Comparison of ENCODE assay signal across 8 mouse cellular contexts in the genomic region with DNA sequence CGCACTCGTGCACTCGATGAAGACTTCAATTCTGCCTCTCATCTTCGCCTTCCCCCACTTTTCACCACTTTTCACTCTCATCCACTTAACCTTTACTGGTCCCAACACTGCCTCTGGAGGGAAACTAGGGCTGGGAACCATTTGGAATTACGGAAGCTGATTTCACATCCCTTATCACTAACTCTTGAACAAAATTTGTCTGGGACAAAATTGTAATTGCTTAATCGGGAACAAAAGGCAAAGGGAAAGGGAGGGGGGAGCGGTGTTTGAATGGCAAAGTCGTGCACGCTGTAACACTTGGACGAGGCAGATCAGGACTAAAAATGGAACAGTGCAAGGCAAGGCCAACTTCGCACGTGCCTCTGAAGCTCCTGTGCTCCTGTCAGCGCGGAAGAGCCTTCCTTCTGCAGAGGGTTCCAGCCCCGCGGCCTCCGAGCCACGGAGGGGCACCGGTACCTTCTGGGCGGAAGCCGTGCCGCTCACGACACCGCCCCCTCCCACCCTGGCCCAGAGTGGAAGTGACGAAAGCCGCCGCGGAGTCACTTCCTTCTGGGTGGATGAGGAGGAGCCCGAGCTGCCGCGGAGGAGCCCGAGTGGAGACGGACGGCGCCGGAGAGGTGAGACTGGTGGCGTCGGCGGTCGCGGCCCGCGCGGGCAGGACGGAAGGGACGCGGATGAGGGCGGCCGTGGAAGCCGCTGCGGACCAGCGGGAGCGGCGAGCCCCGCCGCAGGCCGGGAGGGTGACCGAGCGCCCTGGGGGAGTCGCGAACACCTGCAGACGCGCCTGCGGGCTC. TPM values are rescaled to one million over a fixed set of nuclear protein-coding genes. Genes with fewer than 3 reads are reported as not detected.
DNase-seq lines count a peak whose midpoint lies in the region; ATAC-seq and TF ChIP-seq lines count a peak whose summit lies in the region.

A gene (plus strand): TSS at position 365 of the 794 bp plus-strand sequence.

- peak; percentile 95 for DNase-seq in brain, adult 2 months (ENCODE audit: low read depth, low spot score)
- DNase-seq in heart, adult 9 months (ENCODE audit: low spot score in 2 of 2): peak; percentile 90
- DNase-seq in limb, embryonic 14.5 days (ENCODE audit: low spot score): peak; percentile 86
- peak; percentile 65 to 87 for DNase-seq in spleen, postnatal 10 days (ENCODE audit: low spot score in 2 of 2)

- no peaks in the 10 kb centered on the region for H3K9me3 ChIP-seq in kidney, embryonic 14.5 days (ENCODE audit: control insufficient read depth, low read length)
- H3K9me3 ChIP-seq in limb, embryonic 14.5 days (ENCODE audit: control insufficient read depth, low read length): no peaks in the 10 kb centered on the region
- H3K9me3 ChIP-seq in midbrain, embryonic 16.5 days (replicated peaks; ENCODE audit: control insufficient read depth, low read length, poor library complexity, severe bottlenecking): no peaks in the 10 kb centered on the region

- ATAC-seq in kidney, embryonic 14.5 days (ENCODE audit: low FRiP score, low TSS enrichment): peak; percentile 96
- ATAC-seq in limb, embryonic 14.5 days (ENCODE audit: low FRiP score, low read depth): peak; percentile 94
- ATAC-seq in midbrain, embryonic 16.5 days: peak; percentile 100

- 5% methylated on average over 63 of the region's 64 CpGs for WGBS in kidney, embryonic 14.5 days
- WGBS in limb, embryonic 14.5 days: 6% methylated on average over 55 of the region's 64 CpGs
- 5% methylated on average over 62 of the region's 64 CpGs for WGBS in midbrain, embryonic 16.5 days

- peaks cover 14% of the 10 kb centered on the region for H3K79me3 ChIP-seq in C2C12 (ENCODE audit: low read depth)

- peaks cover 19% of the 10 kb centered on the region for H3K79me2 ChIP-seq in C2C12 (ENCODE audit: control insufficient read depth, insufficient read depth)

- TF ChIP-seq POLR2A in embryonic fibroblast, embryonic 13.5 days (IDR thresholded peaks at IDR 0.05; ENCODE audit: low read depth, low read length): peak; percentile 96
- TF ChIP-seq POLR2A in limb, embryonic 14.5 days (IDR thresholded peaks at IDR 0.05; ENCODE audit: borderline replicate concordance, extremely low read depth, insufficient read depth, insufficient read length): peak; percentile 97; the same call in 1 of the 2 replicates

- peak within 1 kb of the TSS; percentile 89 for H3K4me2 ChIP-seq in kidney, embryonic 14.5 days (replicated peaks; ENCODE audit: low read depth, low read length)
- H3K4me2 ChIP-seq in limb, embryonic 14.5 days (replicated peaks; ENCODE audit: low read depth, low read length, severe bottlenecking): peak within 1 kb of the TSS; percentile 65
- H3K4me2 ChIP-seq in midbrain, embryonic 16.5 days (ENCODE audit: low read length): peak within 1 kb of the TSS; percentile 79

- peak within 1 kb of the TSS; percentile 87 for H3K9ac ChIP-seq in kidney, embryonic 14.5 days (ENCODE audit: low read depth, low read length)
- H3K9ac ChIP-seq in limb, embryonic 14.5 days (ENCODE audit: low read depth, low read length, severe bottlenecking): peak within 1 kb of the TSS; percentile 97
- H3K9ac ChIP-seq in midbrain, embryonic 16.5 days (ENCODE audit: low read depth, low read length): peak within 1 kb of the TSS; percentile 92

- no peak for TF ChIP-seq CTCF in C2C12 (IDR thresholded peaks at IDR 0.05; ENCODE audit: control insufficient read depth, insufficient read depth, insufficient read length)
- no peak for TF ChIP-seq CTCF in embryonic fibroblast, embryonic 13.5 days (IDR thresholded peaks at IDR 0.05; ENCODE audit: borderline replicate concordance, insufficient read depth, low read length)

- H3K36me3 ChIP-seq in C2C12 (ENCODE audit: control insufficient read depth, insufficient read depth): peaks cover 16% of the 10 kb centered on the region
- H3K36me3 ChIP-seq in kidney, embryonic 14.5 days (ENCODE audit: control insufficient read depth, insufficient read depth, low read length): peaks cover 29% of the 10 kb centered on the region
- peaks cover 28% of the 10 kb centered on the region for H3K36me3 ChIP-seq in limb, embryonic 14.5 days (ENCODE audit: control insufficient read depth, insufficient read depth, low read length)
- peaks cover 21% of the 10 kb centered on the region for H3K36me3 ChIP-seq in midbrain, embryonic 16.5 days (ENCODE audit: control insufficient read depth, insufficient read depth, low read length)

- H3K4me3 ChIP-seq in C2C12 (ENCODE audit: insufficient read depth, poor library complexity, severe bottlenecking): peak within 1 kb of the TSS; percentile 89
- H3K4me3 ChIP-seq in embryonic fibroblast, embryonic 13.5 days (ENCODE audit: insufficient read depth, low read length): peak within 1 kb of the TSS; percentile 85
- peak within 1 kb of the TSS; percentile 76 for H3K4me3 ChIP-seq in kidney, embryonic 14.5 days (ENCODE audit: low read length)
- H3K4me3 ChIP-seq in limb, embryonic 14.5 days (replicated peaks; ENCODE audit: low read length): peak within 1 kb of the TSS; percentile 80
- peak within 1 kb of the TSS; percentile 82 for H3K4me3 ChIP-seq in midbrain, embryonic 16.5 days (ENCODE audit: low read depth, low read length)

- H3ac ChIP-seq in C2C12 (ENCODE audit: control insufficient read depth, insufficient read length, low read depth): peak within 1 kb of the TSS; percentile 88

- 0 out of 2 replicates have a peak, but pooled peaks cover 2% of the 10 kb centered on the region for H3K4me1 ChIP-seq in embryonic fibroblast, embryonic 13.5 days (ENCODE audit: control insufficient read depth, insufficient read depth, low read length)
- H3K4me1 ChIP-seq in kidney, embryonic 14.5 days (ENCODE audit: control insufficient read depth, insufficient read depth, low read length): peaks cover 7% of the 10 kb centered on the region
- peaks cover 9% of the 10 kb centered on the region; the same call in 1 of the 2 replicates for H3K4me1 ChIP-seq in limb, embryonic 14.5 days (ENCODE audit: control insufficient read depth, insufficient read depth, low read length)
- peaks cover 15% of the 10 kb centered on the region for H3K4me1 ChIP-seq in midbrain, embryonic 16.5 days (ENCODE audit: control insufficient read depth, insufficient read depth, low read length)

- peak within 1 kb of the TSS; percentile 39 for H3K27ac ChIP-seq in embryonic fibroblast, embryonic 13.5 days (ENCODE audit: insufficient read depth, low read length)
- H3K27ac ChIP-seq in kidney, embryonic 14.5 days (ENCODE audit: low read depth, low read length): peak within 1 kb of the TSS; percentile 76
- peak within 1 kb of the TSS; percentile 77 for H3K27ac ChIP-seq in limb, embryonic 14.5 days (replicated peaks; ENCODE audit: low read depth, low read length)
- peak within 1 kb of the TSS; percentile 92 for H3K27ac ChIP-seq in midbrain, embryonic 16.5 days (ENCODE audit: low read length)

- H3K27me3 ChIP-seq in C2C12 (ENCODE audit: control insufficient read depth, insufficient read depth, insufficient read length): peaks cover 4% of the 10 kb centered on the region
- H3K27me3 ChIP-seq in kidney, embryonic 14.5 days (ENCODE audit: control insufficient read depth, insufficient read depth, low read length): no peaks in the 10 kb centered on the region
- H3K27me3 ChIP-seq in limb, embryonic 14.5 days (ENCODE audit: control insufficient read depth, insufficient read depth, low read length): no peaks in the 10 kb centered on the region
- H3K27me3 ChIP-seq in midbrain, embryonic 16.5 days (ENCODE audit: control insufficient read depth, insufficient read depth, low read depth, low read length): no peaks in the 10 kb centered on the region

TF ChIP-seq in C2C12, 6 proteins besides CTCF, POLR2A, EP300 and RAD21:
- TF ChIP-seq USF1 (IDR thresholded peaks at IDR 0.05; ENCODE audit: low read depth): no peak
- TF ChIP-seq CEBPB (IDR thresholded peaks at IDR 0.05; ENCODE audit: low read depth): no peak
- TF ChIP-seq MYOG (IDR thresholded peaks at IDR 0.05; ENCODE audit: control insufficient read depth, extremely low read depth, insufficient read length): no peak
- TF ChIP-seq FOSL1 (IDR thresholded peaks at IDR 0.05; ENCODE audit: insufficient read depth, low read length, poor library complexity, severe bottlenecking): no peak
- TF ChIP-seq MYOD1 (IDR thresholded peaks at IDR 0.05; ENCODE audit: control insufficient read depth, insufficient read length, low read depth): no peak
- no peak for TF ChIP-seq MAX (IDR thresholded peaks at IDR 0.05)

RNA-seq across cellular contexts. Expression of the gene that starts here (rescaled TPM):
- 3.7 TPM for polyA plus RNA-seq in C2C12 (2012; fragmentation: generic; extraction: Trizol)
- polyA plus RNA-seq in embryonic fibroblast, embryonic 13.5 days (2011; ENCODE audit: insufficient read length, low read depth, missing spikeins): 10.8 and 10.9 TPM in 2 replicates
- 8.2 and 9.7 TPM in 2 replicates for polyA plus RNA-seq in kidney, embryonic 14.5 days (2014; fragmentation: Nextera tagmentation; extraction: Ambion mirVana)
- 18.7 and 20.0 TPM in 2 replicates for polyA plus RNA-seq in limb, embryonic 14.5 days (2012; rRNA removed)
- 17.1 and 17.2 TPM in 2 replicates for polyA plus RNA-seq in limb, embryonic 14.5 days (2014; fragmentation: Nextera tagmentation; extraction: Ambion mirVana)
- 9.7 and 11.4 TPM in 2 replicates for polyA plus RNA-seq in midbrain, embryonic 16.5 days (2015; fragmentation: Nextera tagmentation; extraction: Ambion mirVana)

Comparison
In these comparisons a context has a peak if more than half of its experiments do, and no peak if none do; other contexts are left out.
1. Peak in every context shown above with its lines: DNase-seq, ATAC-seq, H3K4me3 ChIP-seq and H3K27ac ChIP-seq.
2. H3K27ac ChIP-seq: peak in every context shown above with its lines; median percentile 92 in midbrain, embryonic 16.5 days; 77 in limb, embryonic 14.5 days; 76 in kidney, embryonic 14.5 days; 39 in embryonic fibroblast, embryonic 13.5 days.